Mouse (Mus musculus) lung, adult 18-20 months (tissue): ENCODE measurements around the gene A2m.

Experiments
- DNase-seq, 2 experiments: peaks; one replicate each; pipeline ENCODE4 v3.0.0; 2022; ENCODE audit warnings: mixed read lengths in 2 of 2

Gene A2m

GRCm38 (mm10) chr6:121635076-121635475 lies at the start of gene A2m:
A2m (plus strand) TSS chr6:121635376.
- no peak for DNase-seq

DNA sequence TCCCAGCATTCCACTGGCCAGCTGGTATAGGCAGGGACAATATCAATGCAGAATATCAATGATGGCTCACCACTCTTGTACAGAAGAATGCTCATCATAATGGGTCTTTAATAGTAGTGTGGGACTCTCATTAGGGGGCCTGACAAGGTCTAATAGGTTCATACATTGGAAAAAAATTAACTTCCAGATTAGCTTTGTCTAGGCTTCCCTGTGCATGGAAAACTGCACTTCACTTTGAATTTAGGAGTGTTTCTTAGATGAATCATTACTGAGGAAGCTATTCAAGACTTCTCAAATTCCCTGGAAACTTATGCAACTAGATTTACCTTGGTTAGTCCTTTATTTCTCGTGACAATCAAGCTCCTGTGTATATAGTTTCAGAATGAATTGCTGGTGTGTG lies 45.0 kb upstream of the A2m start:
- no peak for DNase-seq

- no peak for DNase-seq
Measured at GRCm38 (mm10) chr6:121600927-121601326, 34.2 kb upstream of the A2m start.

- DNase-seq, result no peak
Measured at GRCm38 (mm10) chr6:121607861-121608260, 27.3 kb upstream of the A2m start.

- DNase-seq, result no peak
Measured at GRCm38 (mm10) chr6:121611796-121612195, 23.4 kb upstream of the A2m start.

DNA sequence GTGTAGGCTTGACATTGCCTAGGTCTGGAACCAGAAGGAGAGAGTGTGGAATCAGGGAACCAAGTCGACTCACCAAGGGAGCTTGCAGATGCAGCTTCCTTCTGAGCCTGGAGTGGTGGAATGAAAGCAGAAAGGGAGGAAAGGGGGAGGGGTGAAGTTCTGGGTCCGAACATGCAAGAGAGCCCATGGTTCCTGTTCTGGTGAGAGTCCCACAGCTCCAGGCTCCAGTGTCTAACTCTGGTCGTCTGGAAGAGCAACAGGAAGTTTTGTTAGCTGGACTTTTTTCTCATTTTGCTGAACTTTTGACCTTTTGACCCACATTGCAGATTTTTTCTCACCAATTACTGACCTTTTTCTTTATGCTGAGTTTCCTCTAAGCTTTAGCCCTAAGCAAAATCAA lies 17.7 kb upstream of the A2m start:
- DNase-seq, result no peak

GRCm38 (mm10) chr6:121622525-121622924 lies 12.7 kb upstream of the A2m start:
- DNase-seq, result no peak

DNA sequence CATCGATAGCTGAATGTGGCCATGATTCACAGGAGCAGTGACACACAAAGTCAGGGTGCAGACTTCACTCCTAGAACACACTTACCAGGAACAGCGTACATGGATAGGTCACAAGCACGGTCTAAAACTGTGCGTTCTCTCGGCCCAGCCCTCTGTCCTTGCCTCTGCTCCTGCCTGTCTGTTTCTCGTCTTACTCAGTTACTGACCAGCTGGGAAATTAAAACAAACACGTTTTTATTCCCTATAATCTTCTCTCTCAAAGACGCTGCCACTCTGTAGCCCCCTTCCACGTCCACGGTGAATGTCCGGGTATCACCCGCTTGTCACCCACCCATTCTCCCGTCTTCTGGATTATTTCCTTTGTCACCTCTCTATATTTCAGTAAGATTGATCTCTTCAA lies 656 bp upstream of the A2m start:
- no peak for DNase-seq

DNA sequence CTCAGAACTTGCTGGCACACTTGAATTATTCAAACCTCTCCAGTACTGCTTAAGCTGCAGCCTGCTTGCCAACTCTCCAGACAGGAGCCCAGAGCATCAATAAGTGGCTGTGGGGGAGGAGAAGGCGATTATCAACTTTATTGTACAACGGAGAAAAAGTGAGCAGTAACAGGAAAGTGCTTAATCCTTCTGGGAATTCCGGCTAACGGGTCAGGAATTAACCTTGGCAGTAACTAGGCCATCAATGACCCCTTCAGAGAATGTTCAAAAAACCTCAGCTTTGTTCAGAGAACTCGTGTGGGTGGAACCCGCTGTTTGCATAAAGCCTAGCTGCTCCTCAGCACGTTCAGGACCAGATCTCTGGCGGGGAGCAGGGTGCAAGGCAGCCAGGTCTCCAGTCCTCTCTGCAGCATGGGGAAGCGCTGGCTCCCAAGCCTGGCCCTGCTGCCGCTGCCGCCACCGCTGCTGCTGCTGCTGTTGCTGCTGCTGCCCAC lies 749 bp downstream of the A2m start:
- DNase-seq, result no peak

DNA sequence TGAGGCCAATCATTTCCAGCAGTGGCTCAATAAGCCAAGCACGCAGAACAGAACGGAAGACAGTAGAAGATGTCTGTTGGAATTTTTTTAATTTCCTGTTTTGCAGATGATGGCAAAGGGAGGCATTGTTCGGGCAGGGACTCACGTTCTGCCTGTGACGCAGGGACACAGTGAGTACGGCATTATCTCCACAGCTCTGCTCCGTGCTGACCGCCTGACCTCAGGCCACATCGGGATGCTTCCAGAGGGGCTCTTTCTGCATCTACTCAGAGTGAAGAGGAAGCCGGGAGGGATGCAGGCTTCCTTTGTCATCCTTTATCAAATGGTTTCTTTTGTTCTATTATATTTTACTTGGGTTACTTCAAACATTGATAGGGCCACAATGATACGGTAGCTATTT lies 13.3 kb downstream of the A2m start:
- no peak for DNase-seq
